Mouse (Mus musculus) limb, embryonic 11.5 days (tissue): Measurements from ENCODE around the gene Sem1. TPM values are rescaled to one million over a fixed set of nuclear protein-coding genes. Genes with fewer than 3 reads are reported as not detected.

Source experiments
- ATAC-seq: fragments of 200-750 bp; cut with Nextera tagmentation; 2 replicates; pipeline ENCODE4 v1.8.0; 2017; ENCODE audit warnings: low read depth; ENCODE audit not compliant: insufficient number of reproducible peaks, low FRiP score, low TSS enrichment
- DNase-seq: peaks from one replicate; pipeline ENCODE4 v3.0.0-alpha.2; 2015; ENCODE audit warnings: low spot score
- H3K27ac ChIP-seq: fragments of 300-500 bp; sonication (generic); replicated peaks from 2 replicates; pipeline ENCODE4 v1.5.1; 2014; ENCODE audit warnings: low read depth, mild to moderate bottlenecking, low read length
- H3K27me3 ChIP-seq: fragments of 300-500 bp; sonication (generic); 2 replicates; pipeline ENCODE4 v1.6.1; 2014; ENCODE audit warnings: mild to moderate bottlenecking, low read length, mixed read lengths; ENCODE audit not compliant: control insufficient read depth, insufficient read depth
- H3K36me3 ChIP-seq: fragments of 300-500 bp; sonication (generic); 2 replicates; pipeline ENCODE4 v1.6.1; 2014; ENCODE audit warnings: mild to moderate bottlenecking, low read length, moderate library complexity, mixed read lengths; ENCODE audit not compliant: control insufficient read depth, insufficient read depth
- H3K4me1 ChIP-seq: fragments of 300-500 bp; sonication (generic); 2 replicates; pipeline ENCODE4 v1.6.1; 2014; ENCODE audit warnings: low read length, mixed read lengths; ENCODE audit not compliant: control insufficient read depth, insufficient read depth
- H3K4me2 ChIP-seq: fragments of 300-500 bp; sonication (generic); 2 replicates; pipeline ENCODE4 v1.6.1; 2014; ENCODE audit warnings: low read depth, mild to moderate bottlenecking, moderate library complexity; ENCODE audit not compliant: severe bottlenecking
- H3K4me3 ChIP-seq: fragments of 300-500 bp; sonication (generic); 2 replicates; pipeline ENCODE4 v1.5.1; 2014; ENCODE audit warnings: low read depth, low read length
- H3K9ac ChIP-seq: fragments of 300-500 bp; sonication (generic); 2 replicates; pipeline ENCODE4 v1.6.1; 2014; ENCODE audit warnings: mild to moderate bottlenecking, low read length
- H3K9me3 ChIP-seq: fragments of 300-500 bp; sonication (generic); 2 replicates; pipeline ENCODE4 v1.6.1; 2016; ENCODE audit warnings: low read length; ENCODE audit not compliant: control insufficient read depth
- WGBS: fragments of 180-500 bp; shearing (Covaris S2); extraction: QIAGEN DNeasy Blood & Tissue Kit; methylation state at CpG from one replicate; pipeline ENCODE4 v1.1.7; 2014; 5-methylcytosine and 5-hydroxymethylcytosine counted together
- polyA plus RNA-seq: library from polyadenylated mRNA; unstranded; fragments of >200 nt; fragmentation: Nextera tagmentation; extraction: Ambion mirVana; gene quantifications from 2 replicates; pipeline ENCODE4 v1.2.1, GENCODE M21; 2014

Gene Sem1
- polyA plus RNA-seq, 1 experiment from 2014 or later, result 298 TPM

GRCm38 (mm10) chr6:6575796-6576195, 2.7 kb downstream of the Sem1 start:
- Histone ChIP-seq H3K4me2 (no peak overlapping the region), H3K9ac (no peak overlapping the region), H3K4me1 (peaks cover 5% of the 10 kb centered on the region; the same call in 1 of the 2 replicates), H3K9me3 (no peaks in the 10 kb centered on the region), H3K27me3 (no peaks in the 10 kb centered on the region), H3K4me3 (no peak overlapping the region), H3K36me3 (no peaks in the 10 kb centered on the region), H3K27ac (no peak overlapping the region)
- ATAC-seq (no peak), DNase-seq (no peak)
- 96% methylated on average over 4 of the region's 4 CpGs for WGBS

GRCm38 (mm10) chr6:6568436-6568835, 10.0 kb downstream of the Sem1 start:
- no peak overlapping the region for H3K27ac ChIP-seq
- ATAC-seq (no peak), DNase-seq (no peak)
- 78% methylated on average over 3 of the region's 3 CpGs for WGBS
- H3K9me3 ChIP-seq, result no peaks in the 10 kb centered on the region
- H3K4me3 ChIP-seq, result no peak overlapping the region
- H3K27me3 ChIP-seq, result no peaks in the 10 kb centered on the region
- H3K36me3 ChIP-seq, result no peaks in the 10 kb centered on the region
- peaks cover 2% of the 10 kb centered on the region; the same call in 1 of the 2 replicates for H3K4me1 ChIP-seq
- H3K9ac ChIP-seq, result no peak overlapping the region
- no peak overlapping the region for H3K4me2 ChIP-seq

- Histone ChIP-seq H3K36me3 (no peaks in the 10 kb centered on the region), H3K9ac (no peak overlapping the region), H3K27me3 (no peaks in the 10 kb centered on the region), H3K4me1 (no peaks in the 10 kb centered on the region; the same call in 1 of the 2 replicates), H3K4me2 (no peak overlapping the region), H3K27ac (no peak overlapping the region), H3K9me3 (no peaks in the 10 kb centered on the region), H3K4me3 (no peak overlapping the region)
- DNase-seq (no peak), ATAC-seq (no peak)
- WGBS, result 85% methylated on average over 5 of the region's 5 CpGs
Observed at GRCm38 (mm10) chr6:6563691-6564090, 14.8 kb downstream of the Sem1 start.

- Histone ChIP-seq H3K4me3 (no peak overlapping the region), H3K27ac (no peak overlapping the region), H3K9ac (no peak overlapping the region), H3K36me3 (no peaks in the 10 kb centered on the region), H3K27me3 (no peaks in the 10 kb centered on the region), H3K9me3 (no peaks in the 10 kb centered on the region), H3K4me1 (no peaks in the 10 kb centered on the region), H3K4me2 (no peak overlapping the region)
- WGBS, result 87% methylated on average over 5 of the region's 5 CpGs
- DNase-seq (no peak), ATAC-seq (no peak)
Observed at GRCm38 (mm10) chr6:6562716-6563115, 15.7 kb downstream of the Sem1 start.

GRCm38 (mm10) chr6:6557647-6558046, 20.8 kb downstream of the Sem1 start:
- Histone ChIP-seq H3K27ac (no peak overlapping the region), H3K27me3 (no peaks in the 10 kb centered on the region), H3K9me3 (no peaks in the 10 kb centered on the region), H3K9ac (no peak overlapping the region), H3K4me3 (no peak overlapping the region), H3K36me3 (peaks cover 8% of the 10 kb centered on the region; the same call in 1 of the 2 replicates), H3K4me1 (no peaks in the 10 kb centered on the region), H3K4me2 (no peak overlapping the region)
- WGBS, result 90% methylated on average over 1 of the region's 1 CpGs
- ATAC-seq, result no peak
- no peak for DNase-seq

- H3K4me3 ChIP-seq, result no peak overlapping the region
- DNase-seq, result no peak
- H3K4me1 ChIP-seq, result no peaks in the 10 kb centered on the region
- WGBS, result 58% methylated on average over 6 of the region's 6 CpGs
- no peak overlapping the region for H3K27ac ChIP-seq
- ATAC-seq, result no peak
- H3K36me3 ChIP-seq, result peaks cover 8% of the 10 kb centered on the region; the same call in 1 of the 2 replicates
- no peak overlapping the region for H3K4me2 ChIP-seq
- H3K9ac ChIP-seq, result no peak overlapping the region
- H3K27me3 ChIP-seq, result no peaks in the 10 kb centered on the region
- H3K9me3 ChIP-seq, result no peaks in the 10 kb centered on the region
Observed at GRCm38 (mm10) chr6:6552006-6552405, 26.5 kb downstream of the Sem1 start.

GRCm38 (mm10) chr6:6547997-6548396, 30.5 kb downstream of the Sem1 start:
- Histone ChIP-seq H3K4me3 (no peak overlapping the region), H3K4me1 (no peaks in the 10 kb centered on the region), H3K27ac (no peak overlapping the region), H3K9me3 (no peaks in the 10 kb centered on the region), H3K36me3 (no peaks in the 10 kb centered on the region), H3K27me3 (no peaks in the 10 kb centered on the region), H3K9ac (no peak overlapping the region), H3K4me2 (no peak overlapping the region)
- WGBS, result 89% methylated on average over 5 of the region's 5 CpGs
- no peak for DNase-seq
- ATAC-seq, result no peak

GRCm38 (mm10) chr6:6544255-6544645, 34.2 kb downstream of the Sem1 start:
- 84% methylated on average over 4 of the region's 4 CpGs for WGBS
- Histone ChIP-seq H3K9ac (no peak overlapping the region), H3K4me3 (no peak overlapping the region), H3K27ac (no peak overlapping the region), H3K4me2 (no peak overlapping the region), H3K9me3 (no peaks in the 10 kb centered on the region), H3K27me3 (no peaks in the 10 kb centered on the region), H3K4me1 (no peaks in the 10 kb centered on the region), H3K36me3 (no peaks in the 10 kb centered on the region)
- DNase-seq, result no peak
- ATAC-seq, result no peak

GRCm38 (mm10) chr6:6543606-6544254, 34.7 kb downstream of the Sem1 start:
- Histone ChIP-seq H3K9me3 (no peaks in the 10 kb centered on the region), H3K4me3 (no peak overlapping the region), H3K4me1 (no peaks in the 10 kb centered on the region), H3K27ac (no peak overlapping the region), H3K4me2 (no peak overlapping the region), H3K9ac (no peak overlapping the region), H3K36me3 (no peaks in the 10 kb centered on the region), H3K27me3 (no peaks in the 10 kb centered on the region)
- no peak for DNase-seq
- WGBS, result 87% methylated on average over 9 of the region's 9 CpGs
- no peak for ATAC-seq
